Mouse (Mus musculus) CH12.LX (cell line): ENCODE data around the gene Lamc2.

ENCODE experiments used
- E2F4 ChIP-seq: IDR thresholded peaks from 2 replicates; pipeline ENCODE4 v1.6.1; 2011; ENCODE audit warnings: low read depth, low read length, improper control_type of control experiment; ENCODE audit not compliant: insufficient replicate concordance
- POLR2A ChIP-seq: IDR thresholded peaks from 2 replicates; pipeline ENCODE4 v1.6.1; 2011; ENCODE audit warnings: low read depth, mild to moderate bottlenecking, improper control_type of control experiment, low read length

- TF ChIP-seq POLR2A (no peak), E2F4 (no peak)
These were observed 11.1 kb upstream of the Lamc2 start for GRCm38 (mm10) chr1:153197316-153197850.
